Mouse (Mus musculus): Measurements from ENCODE around the gene Ing1.

DNA sequence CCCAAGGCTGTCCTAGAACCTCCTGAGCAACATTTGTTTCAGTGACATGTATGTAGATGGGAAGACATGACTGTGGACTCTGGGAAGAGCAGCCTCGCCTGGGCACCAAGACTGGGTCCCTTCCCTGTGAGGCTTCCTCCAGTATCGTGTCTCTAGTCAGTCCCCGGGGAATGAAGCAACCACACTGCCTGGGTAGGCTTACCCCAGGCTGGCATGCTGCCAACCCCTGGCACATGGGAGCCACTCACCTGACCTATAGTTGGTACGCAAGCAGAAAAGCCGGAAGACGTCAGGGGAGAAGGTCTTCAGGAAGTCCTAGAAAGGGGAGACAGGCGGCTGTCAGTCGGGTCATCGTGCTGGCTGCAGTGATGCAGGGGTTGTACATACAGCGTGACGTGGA lies 36.7 kb upstream of the Ing1 start:
- TF ChIP-seq CTCF (IDR thresholded peaks at IDR 0.05; ENCODE audit: low read depth) (no peak), EP300 (IDR thresholded peaks at IDR 0.05; ENCODE audit: low read depth) (no peak)

All from liver, postnatal 0 days (tissue).